Mouse (Mus musculus) activated CD4-positive, CD25-positive, alpha-beta regulatory T cell, adult 4 months (primary cell): ENCODE measurements around the gene Hist1h2ah. TPM values are rescaled to one million over a fixed set of nuclear protein-coding genes. Genes with fewer than 3 reads are reported as not detected.
"Not testable (repeated sequence)": the region's sequence is repeated elsewhere in the genome, so short reads cannot be mapped to it uniquely, and the experiment has no call there.

Source experiments
- ATAC-seq: one replicate; pipeline ENCODE4 v1.8.0; 2017
- polyA plus RNA-seq, 2 experiments: library from polyadenylated mRNA; unstranded; fragments of 100-300 nt; shearing (Covaris generic); gene quantifications; one replicate each; pipeline ENCODE4 v1.2.1; 2017

Gene Hist1h2ah
- 100 to 1,000 TPM in 1 of 2 experiments, not detected in 1; 174 TPM for polyA plus RNA-seq

DNA sequence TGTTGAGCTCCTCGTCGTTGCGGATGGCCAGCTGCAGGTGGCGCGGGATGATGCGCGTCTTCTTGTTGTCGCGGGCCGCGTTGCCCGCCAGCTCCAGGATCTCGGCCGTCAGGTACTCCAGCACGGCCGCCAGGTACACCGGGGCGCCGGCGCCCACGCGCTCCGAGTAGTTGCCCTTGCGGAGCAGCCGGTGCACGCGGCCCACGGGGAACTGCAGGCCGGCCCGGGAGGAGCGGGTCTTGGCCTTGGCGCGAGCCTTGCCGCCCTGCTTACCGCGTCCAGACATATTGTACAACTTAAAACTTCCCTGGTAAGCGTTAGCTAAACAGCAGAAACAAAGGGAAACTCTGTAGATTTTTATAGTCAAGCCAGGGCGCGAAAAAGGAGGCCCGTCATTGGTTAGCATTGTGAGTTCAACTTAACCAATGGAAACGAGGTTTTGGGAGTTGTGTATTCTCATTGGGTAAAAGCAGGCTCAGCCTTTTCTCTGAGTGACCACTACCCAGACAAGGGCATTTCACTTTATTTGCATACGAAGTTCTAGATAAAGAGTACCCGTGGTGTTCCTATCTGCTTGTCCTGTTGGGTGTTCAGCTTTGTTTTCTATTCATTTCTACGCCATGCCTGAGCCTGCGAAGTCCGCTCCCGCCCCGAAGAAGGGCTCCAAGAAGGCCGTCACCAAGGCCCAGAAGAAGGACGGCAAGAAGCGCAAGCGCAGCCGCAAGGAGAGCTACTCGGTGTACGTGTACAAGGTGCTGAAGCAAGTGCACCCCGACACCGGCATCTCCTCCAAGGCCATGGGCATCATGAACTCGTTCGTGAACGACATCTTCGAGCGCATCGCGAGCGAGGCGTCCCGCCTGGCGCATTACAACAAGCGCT lies at the start of gene Hist1h2ah, which contains the start of gene Hist1h2bk:
Gene Hist1h2ah (minus strand): TSS at position 302 of the 882 bp plus-strand sequence.
Gene Hist1h2bk (plus strand): TSS at position 604 of the 882 bp plus-strand sequence.
- peak; percentile 100 for ATAC-seq

DNA sequence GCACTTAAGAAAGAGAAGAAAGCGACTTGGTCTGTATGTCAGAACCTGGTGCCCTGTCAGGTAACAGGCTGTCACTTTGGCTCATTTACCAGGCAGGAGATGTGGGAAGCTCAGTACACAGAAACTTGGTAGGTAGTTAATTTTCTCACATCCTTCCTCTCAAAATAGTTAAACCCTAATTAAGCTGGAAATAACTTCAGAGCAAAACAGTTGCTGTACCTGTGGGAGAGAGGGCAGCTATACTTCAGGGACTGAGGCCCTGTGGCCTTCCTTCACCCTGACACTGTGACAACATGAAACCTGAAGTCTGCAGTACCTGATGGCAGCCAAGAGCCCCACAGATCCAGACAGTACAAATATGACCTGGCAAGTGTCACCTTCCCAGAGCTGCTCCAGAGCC lies 48.8 kb upstream of the Hist1h2ah start, which contains the start of gene Vmn1r188:
Gene Vmn1r188 (plus strand): TSS at position 301 of the 400 bp plus-strand sequence.
- not testable (repeated sequence) for ATAC-seq

DNA sequence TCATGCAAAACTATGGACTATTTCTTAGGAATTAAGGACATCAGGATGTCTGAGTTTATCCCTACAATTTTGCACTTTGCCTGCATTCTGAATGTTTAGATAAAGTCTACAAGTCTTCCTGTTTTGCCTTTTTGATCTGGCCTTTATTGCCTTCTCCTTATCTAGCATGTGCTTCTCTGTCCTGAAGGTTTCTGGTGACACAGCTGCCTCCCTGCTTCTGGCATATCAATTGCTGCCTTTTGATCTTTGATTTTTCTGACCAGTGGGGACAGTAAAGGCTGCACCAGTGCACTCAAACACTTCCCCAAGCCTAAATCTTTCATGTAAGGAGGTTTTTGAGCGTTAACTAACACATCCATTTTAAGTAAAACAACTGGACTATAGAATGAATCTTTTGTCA lies 28.1 kb upstream of the Hist1h2ah start:
- ATAC-seq, result no peak

DNA sequence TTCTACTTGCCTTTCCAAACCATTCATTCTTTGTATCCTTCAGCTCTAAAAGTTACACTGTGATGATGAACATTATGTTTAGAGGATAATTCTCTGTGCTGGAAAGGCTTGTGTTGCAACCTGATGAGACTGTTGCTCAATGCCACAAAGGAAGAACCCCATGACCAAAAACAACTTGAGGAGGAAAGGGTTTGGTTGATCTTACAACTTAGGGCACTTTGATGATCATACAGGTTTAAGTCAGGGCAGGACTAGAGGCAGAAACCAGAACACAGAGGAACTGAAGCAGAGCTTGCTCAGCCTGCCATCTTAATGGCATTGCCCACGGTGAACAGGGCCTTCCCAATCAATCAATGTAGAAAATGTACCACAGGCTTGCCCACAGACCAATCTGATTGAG lies 26.1 kb upstream of the Hist1h2ah start:
- no peak for ATAC-seq

DNA sequence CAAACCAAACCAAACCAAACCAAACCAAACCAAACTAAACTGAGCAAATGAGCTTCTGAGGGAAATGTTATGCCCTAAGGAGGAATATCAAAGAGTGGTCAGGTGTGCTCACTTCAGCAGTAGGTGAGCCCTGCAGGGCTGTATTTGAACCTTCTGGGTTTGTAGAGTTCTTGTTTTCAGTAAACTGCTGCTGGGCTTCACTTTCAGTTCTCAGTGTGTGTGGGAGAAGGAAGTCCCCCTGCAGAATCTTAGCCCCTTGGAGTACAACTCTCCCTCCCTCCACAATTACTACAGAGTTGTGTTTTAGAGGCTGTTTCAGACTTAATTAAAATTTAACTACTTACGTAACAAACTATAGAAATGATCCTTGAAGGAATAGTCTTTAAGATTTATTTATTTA lies 18.4 kb upstream of the Hist1h2ah start:
- ATAC-seq, result no peak

DNA sequence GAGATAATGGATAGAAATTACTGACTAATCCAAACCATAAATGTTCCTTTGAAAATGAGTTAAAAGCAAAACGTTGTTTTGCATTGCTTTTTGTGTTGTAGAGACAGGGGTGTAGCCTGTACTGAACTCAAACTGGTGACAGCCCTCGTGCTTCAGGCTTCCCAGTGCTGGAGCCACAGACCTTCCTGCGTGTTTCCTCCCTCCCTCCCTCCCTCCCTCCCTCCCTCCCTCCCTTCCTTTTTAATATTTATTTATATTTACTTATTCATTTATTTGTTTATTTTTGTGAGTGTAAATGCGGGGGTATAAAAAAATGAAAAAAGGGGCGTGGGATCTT lies 16.1 kb upstream of the Hist1h2ah start:
- no peak for ATAC-seq

DNA sequence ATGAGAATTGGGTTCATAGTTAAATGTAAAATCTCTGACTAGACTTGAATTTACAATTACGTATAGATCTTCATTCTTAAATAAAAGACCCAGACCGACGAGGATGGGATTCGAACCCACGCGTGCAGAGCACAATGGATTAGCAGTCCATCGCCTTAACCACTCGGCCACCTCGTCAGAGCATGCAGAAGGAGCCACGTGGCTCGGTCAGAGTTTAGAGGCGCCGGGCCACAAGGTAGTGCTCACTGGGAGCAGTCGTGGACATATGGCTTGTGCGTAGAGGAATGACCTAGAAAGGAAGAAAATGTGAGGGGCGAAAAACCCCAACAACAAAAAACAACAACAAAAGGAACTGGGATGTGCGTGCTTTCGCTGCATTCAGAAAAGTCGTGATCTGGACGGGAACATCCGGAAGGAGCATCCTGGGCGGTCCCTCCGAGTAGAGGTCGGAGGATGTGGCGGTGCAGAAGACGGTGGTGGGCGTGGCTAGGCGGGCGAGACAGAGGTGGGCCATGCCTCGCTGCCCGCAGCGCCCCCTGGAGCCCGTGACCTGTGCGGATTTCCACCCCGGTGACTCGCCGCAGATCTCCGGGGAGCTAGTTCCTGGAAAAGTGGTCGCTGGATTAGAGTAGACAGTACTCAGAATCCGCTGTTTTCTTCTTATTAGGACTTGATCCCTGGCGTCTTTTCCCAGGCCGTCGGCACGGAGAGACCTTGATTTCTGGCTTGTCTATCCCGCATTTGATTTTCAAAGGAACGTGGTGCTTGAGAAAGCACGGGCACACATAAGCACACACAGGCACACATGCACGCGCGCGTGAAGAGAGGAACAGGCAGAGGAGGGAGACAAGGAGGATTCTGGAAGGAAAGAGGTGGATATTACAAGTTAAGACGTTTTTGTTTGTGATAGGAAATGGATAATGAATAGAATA lies 15.5 kb upstream of the Hist1h2ah start:
- ATAC-seq, result peak; percentile 87

DNA sequence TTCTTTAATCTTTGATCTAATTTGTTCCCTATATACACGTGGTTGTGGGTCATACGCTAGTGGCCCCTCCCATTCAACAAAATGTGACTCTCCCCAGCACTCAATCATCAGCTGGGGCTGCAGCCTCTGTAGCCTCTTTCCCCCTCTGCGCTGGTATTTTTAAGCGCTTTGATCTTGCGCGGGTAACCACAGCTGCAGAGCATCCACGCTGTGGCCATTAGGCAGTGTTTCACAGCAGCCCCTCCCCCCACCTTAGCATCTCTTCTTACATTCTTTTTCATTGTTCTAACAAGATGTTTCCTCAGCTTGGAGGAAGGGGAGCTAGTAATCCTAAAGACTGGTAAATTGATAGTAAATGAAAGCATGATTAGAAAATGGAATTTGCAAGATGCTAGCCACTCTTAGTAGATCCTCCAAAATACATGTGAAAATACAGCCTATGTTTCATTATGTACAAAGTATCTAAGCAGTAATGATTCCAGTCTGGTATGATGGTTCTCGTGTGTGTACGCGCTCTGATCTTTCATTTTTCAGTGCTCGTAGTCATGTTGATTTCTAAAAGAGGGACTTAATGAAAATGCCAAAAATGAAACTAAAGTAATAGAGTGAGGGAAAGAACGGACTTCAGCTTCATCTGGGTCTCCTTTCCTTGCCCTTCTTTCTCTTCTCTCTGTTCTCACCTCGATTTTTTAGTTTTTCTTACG lies 14.5 kb upstream of the Hist1h2ah start:
- peak; percentile 63 for ATAC-seq

DNA sequence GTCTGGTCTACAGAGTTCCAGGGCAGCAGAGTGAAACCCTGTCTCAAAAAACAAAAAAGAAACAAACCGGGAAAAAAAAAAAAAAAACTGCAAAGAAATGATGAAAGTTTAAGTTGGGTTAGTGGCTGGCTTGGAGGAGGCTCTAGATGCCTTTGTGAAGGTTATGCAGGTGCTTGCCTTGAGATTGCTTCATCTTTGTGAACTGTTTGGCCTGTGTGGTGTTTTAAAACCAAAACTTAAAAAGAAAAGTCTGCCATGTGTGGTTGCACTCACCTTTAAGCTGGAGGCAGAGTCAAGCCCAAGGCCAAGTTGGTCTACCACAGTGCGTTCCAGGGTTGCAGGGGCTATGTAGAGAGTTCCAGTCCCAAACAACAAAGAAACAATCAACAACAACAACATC lies 13.7 kb upstream of the Hist1h2ah start:
- no peak for ATAC-seq

DNA sequence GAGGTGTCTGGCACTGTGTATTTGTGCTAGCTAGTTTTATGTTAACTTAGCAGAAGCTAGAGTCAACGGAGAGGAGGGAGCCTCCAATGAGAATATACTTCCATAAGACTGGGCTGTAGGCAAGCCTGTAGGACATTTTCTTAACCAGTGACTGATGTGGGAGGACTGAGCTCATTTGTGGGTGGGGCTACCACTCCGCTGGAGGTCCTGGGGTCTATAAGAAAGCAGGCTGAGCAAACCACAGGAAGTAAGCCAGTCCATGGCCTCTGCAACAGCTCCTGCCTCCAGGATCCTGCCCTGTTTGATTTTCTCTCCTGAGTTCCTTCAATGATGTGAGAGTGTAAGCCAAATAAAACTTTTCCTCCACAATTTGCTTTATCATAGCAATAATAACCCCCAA lies 9.9 kb upstream of the Hist1h2ah start:
- ATAC-seq, result no peak

DNA sequence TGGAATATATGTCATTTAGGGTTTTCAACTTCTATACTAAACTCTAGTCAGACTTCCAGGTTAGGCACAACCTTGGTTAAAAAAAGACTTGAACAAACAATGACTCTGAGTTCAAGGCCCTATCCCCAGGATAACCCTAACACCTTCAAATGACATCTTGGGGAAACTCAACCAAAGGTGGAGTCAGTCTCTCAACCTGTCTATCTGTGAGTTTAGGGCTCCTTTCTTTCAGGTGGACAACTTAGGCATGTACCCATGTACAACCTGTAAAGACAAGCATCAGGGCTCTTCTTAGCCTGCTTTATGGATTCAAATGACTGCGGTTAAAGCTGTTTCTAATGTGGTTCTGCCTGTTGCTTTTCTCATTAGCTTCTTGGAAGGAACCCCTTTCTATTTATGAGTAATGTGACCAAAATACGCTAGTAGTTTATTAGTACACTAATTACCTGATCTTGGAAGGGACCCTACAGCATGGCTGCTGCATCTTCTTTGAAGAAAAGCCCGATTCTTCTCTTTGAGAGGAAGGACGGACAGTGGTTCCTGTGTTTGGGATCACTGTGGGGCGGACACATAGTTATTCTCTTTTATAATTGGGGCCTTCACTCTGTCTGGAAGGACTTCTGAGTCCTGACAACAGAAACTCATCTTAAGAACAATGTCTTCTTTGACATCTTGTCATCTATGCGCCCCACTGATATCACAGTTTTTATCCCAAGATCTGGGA lies 9.2 kb upstream of the Hist1h2ah start:
- ATAC-seq, result no peak

DNA sequence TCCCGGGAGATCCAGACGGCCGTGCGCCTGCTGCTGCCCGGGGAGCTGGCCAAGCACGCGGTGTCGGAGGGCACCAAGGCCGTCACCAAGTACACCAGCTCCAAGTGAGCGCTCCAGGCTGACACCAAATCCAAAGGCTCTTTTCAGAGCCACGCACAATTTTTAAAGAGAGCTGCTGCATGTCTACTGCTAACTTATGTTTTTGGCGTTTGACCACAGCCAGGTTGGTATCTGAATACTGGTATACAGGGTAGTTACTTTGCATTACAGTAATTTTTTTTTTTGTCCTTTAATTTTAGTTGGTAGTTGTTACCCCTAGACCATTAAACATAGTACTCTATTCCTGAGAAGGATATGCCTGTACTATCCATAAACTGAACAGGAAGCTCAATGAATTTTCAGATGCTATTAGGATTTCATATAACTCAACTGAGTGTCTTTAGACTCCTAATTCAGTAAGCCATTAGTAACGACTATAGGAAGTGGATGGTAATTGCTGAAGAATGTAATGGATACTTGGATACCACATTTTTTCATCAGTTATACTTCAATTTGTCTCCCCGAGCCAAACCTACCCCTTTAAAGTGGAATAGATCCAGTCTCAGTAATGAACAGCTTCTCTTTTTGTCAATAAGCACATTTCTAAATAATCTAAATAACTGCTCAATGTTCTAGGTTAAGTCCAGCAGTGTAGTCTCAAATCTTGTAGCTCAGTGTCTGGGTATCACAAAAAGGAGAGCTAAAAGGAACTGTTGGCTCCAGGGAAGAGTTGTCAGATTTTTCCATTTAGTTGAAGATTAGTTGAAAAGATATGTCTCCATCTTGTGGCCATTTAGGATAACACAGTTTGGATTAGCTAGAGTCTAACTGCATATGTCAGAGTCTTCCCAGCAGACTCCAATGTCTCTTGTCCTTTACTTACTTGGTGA lies 8.4 kb upstream of the Hist1h2ah start:
- ATAC-seq, result no peak

DNA sequence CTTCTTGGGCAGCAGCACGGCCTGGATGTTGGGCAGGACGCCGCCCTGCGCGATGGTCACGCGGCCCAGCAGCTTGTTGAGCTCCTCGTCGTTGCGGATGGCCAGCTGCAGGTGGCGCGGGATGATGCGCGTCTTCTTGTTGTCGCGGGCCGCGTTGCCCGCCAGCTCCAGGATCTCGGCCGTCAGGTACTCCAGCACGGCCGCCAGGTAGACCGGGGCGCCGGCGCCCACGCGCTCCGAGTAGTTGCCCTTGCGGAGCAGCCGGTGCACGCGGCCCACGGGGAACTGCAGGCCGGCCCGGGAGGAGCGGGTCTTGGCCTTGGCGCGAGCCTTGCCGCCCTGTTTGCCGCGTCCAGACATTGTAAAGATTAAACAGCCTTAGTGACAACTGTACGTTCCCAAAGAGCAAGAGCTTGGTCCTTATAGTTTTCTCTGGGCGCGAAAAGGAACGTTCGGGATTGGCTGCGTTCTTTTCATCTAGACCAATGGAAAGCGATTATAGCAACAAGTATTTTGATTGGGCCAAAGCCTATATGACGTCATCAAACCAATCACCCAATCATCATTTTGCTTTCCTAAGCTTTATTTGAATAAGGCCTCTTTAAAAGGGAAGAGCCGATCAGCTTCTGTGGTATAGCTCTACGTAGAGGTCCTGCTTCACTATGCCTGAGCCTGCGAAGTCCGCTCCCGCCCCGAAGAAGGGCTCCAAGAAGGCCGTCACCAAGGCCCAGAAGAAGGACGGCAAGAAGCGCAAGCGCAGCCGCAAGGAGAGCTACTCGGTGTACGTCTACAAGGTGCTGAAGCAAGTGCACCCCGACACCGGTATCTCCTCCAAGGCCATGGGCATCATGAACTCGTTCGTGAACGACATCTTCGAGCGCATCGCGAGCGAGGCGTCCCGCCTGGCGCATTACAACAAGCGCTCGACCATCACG lies 7.5 kb upstream of the Hist1h2ah start, which contains the start of the genes Hist1h2ag and Hist1h2bj:
Gene Hist1h2ag (minus strand): TSS at position 377 of the 935 bp plus-strand sequence.
Gene Hist1h2bj (plus strand): TSS at position 647 of the 935 bp plus-strand sequence.
- ATAC-seq, result peak; percentile 91

DNA sequence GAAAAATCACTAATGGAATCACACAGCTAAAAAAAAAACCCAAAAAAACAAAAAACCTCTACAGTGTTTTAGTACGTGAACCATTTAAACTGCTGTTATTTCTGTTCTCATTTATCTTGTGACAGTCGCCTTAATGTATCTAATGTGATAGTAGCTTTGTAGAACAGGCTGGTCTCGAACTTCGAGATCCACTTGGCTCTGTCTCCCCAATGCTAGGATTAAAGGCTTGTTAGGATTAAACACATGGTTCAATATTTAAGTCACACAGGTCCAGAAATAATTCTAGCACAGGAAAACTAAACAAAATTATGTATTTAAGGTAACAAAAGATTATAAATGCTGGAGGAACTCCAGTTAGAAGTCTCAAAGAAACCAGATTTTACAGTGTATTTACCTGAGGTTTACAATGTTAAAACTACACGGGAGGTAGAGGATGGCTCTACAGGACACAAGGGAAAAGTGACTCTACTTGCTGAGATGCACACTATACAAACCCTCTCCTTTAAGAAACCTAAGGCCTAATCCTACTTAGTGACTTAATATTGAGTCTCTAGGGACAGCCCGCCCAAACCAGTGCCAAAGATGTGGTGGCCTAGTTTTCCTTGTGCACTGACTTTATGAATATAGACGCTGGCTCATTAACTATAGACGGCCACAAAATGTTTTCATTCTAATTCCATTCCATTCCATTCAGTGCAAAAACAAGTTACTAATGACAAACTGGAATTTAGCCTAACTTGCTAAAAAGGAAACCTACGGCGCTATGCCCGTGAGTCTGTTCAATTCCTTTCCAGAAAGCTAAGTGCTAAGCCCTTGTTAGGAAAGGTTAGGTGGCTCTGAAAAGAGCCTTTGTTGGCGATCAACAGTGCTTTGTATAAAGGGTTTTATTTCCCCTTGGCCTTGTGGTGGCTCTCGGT lies 6.5 kb upstream of the Hist1h2ah start:
- no peak for ATAC-seq

DNA sequence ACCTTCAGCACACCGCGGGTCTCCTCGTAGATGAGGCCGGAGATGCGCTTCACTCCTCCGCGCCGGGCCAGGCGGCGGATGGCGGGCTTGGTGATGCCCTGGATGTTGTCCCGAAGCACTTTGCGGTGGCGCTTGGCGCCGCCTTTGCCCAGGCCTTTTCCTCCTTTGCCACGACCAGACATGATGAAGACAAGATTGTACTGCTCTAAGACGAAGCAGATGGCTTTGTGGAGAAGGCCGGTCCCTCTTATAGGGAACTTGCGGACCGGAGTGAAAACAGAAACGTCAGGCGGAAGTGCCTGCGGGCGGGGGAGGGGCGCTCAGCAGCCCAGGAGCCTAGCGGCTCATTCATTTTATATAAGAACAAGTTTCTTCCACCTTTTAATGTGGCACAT lies 5.8 kb upstream of the Hist1h2ah start, which contains the start of gene Hist1h4i:
Gene Hist1h4i (minus strand): TSS at position 221 of the 395 bp plus-strand sequence.
- peak; percentile 49 for ATAC-seq

DNA sequence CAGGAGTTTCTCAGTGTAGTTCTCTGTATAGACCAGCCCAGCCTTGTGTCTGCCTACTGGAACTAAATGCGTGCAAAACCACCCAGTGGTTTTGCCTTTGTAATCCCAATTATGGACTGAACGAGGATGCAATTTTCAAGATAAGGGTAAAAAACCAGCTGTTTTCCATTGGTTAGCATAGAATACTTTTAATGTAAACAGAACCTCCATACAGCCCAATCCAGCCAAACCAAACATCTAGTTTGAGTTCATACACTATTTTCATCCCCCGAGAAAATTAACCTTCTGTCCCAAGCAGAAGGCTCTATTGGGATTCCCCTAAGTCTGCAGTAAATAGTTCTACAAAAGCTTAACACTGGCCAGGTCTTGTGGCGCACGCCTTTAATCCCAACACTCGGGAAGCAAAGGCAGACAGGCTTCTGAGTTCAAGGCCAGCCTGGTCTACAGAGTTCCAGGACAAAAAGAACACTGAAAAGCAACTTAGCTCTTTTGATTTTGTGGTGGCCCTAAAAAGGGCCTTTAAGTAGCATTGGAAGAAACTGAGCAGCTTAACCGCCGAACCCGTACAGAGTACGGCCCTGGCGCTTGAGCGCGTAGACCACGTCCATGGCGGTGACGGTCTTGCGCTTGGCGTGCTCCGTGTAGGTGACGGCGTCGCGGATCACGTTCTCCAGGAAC lies 5.2 kb upstream of the Hist1h2ah start:
- ATAC-seq, result no peak

DNA sequence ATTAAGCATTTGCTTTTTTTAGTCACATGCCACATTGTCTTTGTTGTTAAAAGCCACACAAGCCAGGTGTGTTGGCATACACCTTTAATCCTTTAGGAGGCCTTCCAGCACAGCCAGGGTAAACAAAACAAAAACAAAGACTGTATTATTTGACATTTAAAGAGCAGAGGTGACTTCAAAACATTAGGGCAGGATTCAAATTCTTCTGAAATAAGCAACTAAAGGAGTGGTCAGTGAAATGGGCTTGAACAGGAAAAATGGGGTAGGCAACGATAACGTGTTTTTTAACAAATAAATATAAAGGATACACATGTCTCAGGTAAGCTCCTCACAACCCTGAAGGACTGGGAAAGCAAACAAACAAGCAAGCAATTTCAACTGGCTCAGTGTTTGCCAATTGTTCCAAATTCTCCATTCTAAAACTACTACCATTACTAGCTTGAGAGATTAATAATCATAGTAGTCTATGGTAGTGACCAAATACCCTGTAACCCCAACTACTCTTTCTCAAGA lies 4.6 kb upstream of the Hist1h2ah start:
- no peak for ATAC-seq
